Mouse (Mus musculus): ENCODE data around the gene Cd244a. TPM values are rescaled to one million over a fixed set of nuclear protein-coding genes. Genes with fewer than 3 reads are reported as not detected.

Cd244a gene
- polyA plus RNA-seq (2016; fragmentation: Nextera tagmentation; extraction: Ambion mirVana): 0.48 and 0.50 TPM in 2 replicates

- Histone ChIP-seq H3K9ac (no peak within 1 kb of the TSS), H3K27me3 (replicated peaks) (no peaks in the 10 kb centered on the region), H3K4me2 (no peak within 1 kb of the TSS), H3K4me3 (no peak within 1 kb of the TSS), H3K9me3 (replicated peaks) (no peaks in the 10 kb centered on the region), H3K36me3 (no peaks in the 10 kb centered on the region), H3K4me1 (peaks cover 8% of the 10 kb centered on the region; the same call in 1 of the 2 replicates), H3K27ac (no peak within 1 kb of the TSS)
- ATAC-seq: no peak
- 29% methylated on average over 4 of the region's 4 CpGs for WGBS (ENCODE audit: insufficient replicate concordance)
These were observed at the start of gene Cd244a for GRCm38 (mm10) chr1:171558898-171559297. Gene Cd244a, plus strand, starts transcription at chr1:171559193.

- Histone ChIP-seq H3K27me3 (replicated peaks) (no peaks in the 10 kb centered on the region), H3K4me1 (no peaks in the 10 kb centered on the region), H3K4me3 (no peak overlapping the region), H3K9ac (no peak overlapping the region), H3K27ac (no peak overlapping the region), H3K36me3 (no peaks in the 10 kb centered on the region), H3K9me3 (replicated peaks) (no peaks in the 10 kb centered on the region), H3K4me2 (no peak overlapping the region)
- ATAC-seq: no peak
- WGBS (ENCODE audit: insufficient replicate concordance): 69% methylated on average over 2 of the region's 2 CpGs
These were observed 45.8 kb upstream of the Cd244a start for GRCm38 (mm10) chr1:171513234-171513633.

GRCm38 (mm10) chr1:171513760-171514159 lies 45.2 kb upstream of the Cd244a start:
- no peak overlapping the region for H3K4me3 ChIP-seq
- no peak overlapping the region for H3K9ac ChIP-seq
- no peaks in the 10 kb centered on the region for H3K9me3 ChIP-seq (replicated peaks)
- WGBS (ENCODE audit: insufficient replicate concordance): 76% methylated on average over 1 of the region's 1 CpGs
- H3K27ac ChIP-seq: no peak overlapping the region
- H3K27me3 ChIP-seq (replicated peaks): no peaks in the 10 kb centered on the region
- no peak for ATAC-seq
- H3K36me3 ChIP-seq: no peaks in the 10 kb centered on the region
- no peaks in the 10 kb centered on the region for H3K4me1 ChIP-seq
- H3K4me2 ChIP-seq: no peak overlapping the region

GRCm38 (mm10) chr1:171515039-171515438 lies 44.0 kb upstream of the Cd244a start:
- no peak for ATAC-seq
- no peaks in the 10 kb centered on the region for H3K4me1 ChIP-seq
- no peaks in the 10 kb centered on the region for H3K27me3 ChIP-seq (replicated peaks)
- no peaks in the 10 kb centered on the region for H3K36me3 ChIP-seq
- no peaks in the 10 kb centered on the region for H3K9me3 ChIP-seq (replicated peaks)
- no peak overlapping the region for H3K4me3 ChIP-seq
- 6% methylated on average over 1 of the region's 1 CpGs for WGBS (ENCODE audit: insufficient replicate concordance)
- H3K27ac ChIP-seq: no peak overlapping the region
- H3K4me2 ChIP-seq: no peak overlapping the region
- no peak overlapping the region for H3K9ac ChIP-seq

GRCm38 (mm10) chr1:171515557-171515956 lies 43.4 kb upstream of the Cd244a start:
- no peak overlapping the region for H3K9ac ChIP-seq
- no peaks in the 10 kb centered on the region for H3K27me3 ChIP-seq (replicated peaks)
- H3K4me1 ChIP-seq: no peaks in the 10 kb centered on the region
- no peaks in the 10 kb centered on the region for H3K36me3 ChIP-seq
- no peak overlapping the region for H3K27ac ChIP-seq
- no peak overlapping the region for H3K4me2 ChIP-seq
- ATAC-seq: no peak
- WGBS (ENCODE audit: insufficient replicate concordance): 80% methylated on average over 4 of the region's 4 CpGs
- no peaks in the 10 kb centered on the region for H3K9me3 ChIP-seq (replicated peaks)
- no peak overlapping the region for H3K4me3 ChIP-seq

- no peak for ATAC-seq
- H3K27ac ChIP-seq: no peak overlapping the region
- WGBS (ENCODE audit: insufficient replicate concordance): 81% methylated on average over 4 of the region's 4 CpGs
These were observed 27.6 kb upstream of the Cd244a start for GRCm38 (mm10) chr1:171531367-171531766.

GRCm38 (mm10) chr1:171532830-171533229 lies 26.2 kb upstream of the Cd244a start:
- Histone ChIP-seq H3K9me3 (replicated peaks) (no peaks in the 10 kb centered on the region), H3K36me3 (no peaks in the 10 kb centered on the region)
- ATAC-seq: no peak

More at GRCm38 (mm10) chr1:171531367-171531766, 27.6 kb upstream of the Cd244a start:
- H3K4me1 ChIP-seq: peaks cover 4% of the 10 kb centered on the region; the same call in 1 of the 2 replicates
- no peak overlapping the region for H3K4me2 ChIP-seq
- no peaks in the 10 kb centered on the region for H3K9me3 ChIP-seq (replicated peaks)
- no peak overlapping the region for H3K4me3 ChIP-seq
- H3K36me3 ChIP-seq: no peaks in the 10 kb centered on the region
- 0 out of 2 replicates have a peak, but pooled peaks cover 4% of the 10 kb centered on the region for H3K27me3 ChIP-seq (replicated peaks)
- no peak overlapping the region for H3K9ac ChIP-seq

GRCm38 (mm10) chr1:171534557-171534956 lies 24.4 kb upstream of the Cd244a start:
- H3K27ac ChIP-seq: no peak overlapping the region
- no peak overlapping the region for H3K4me2 ChIP-seq
- no peak for ATAC-seq
- H3K36me3 ChIP-seq: no peaks in the 10 kb centered on the region
- H3K9ac ChIP-seq: no peak overlapping the region
- H3K4me3 ChIP-seq: no peak overlapping the region
- H3K9me3 ChIP-seq (replicated peaks): 0 out of 2 replicates have a peak, but pooled peaks cover 5% of the 10 kb centered on the region
- H3K27me3 ChIP-seq (replicated peaks): 0 out of 2 replicates have a peak, but pooled peaks cover 4% of the 10 kb centered on the region
- no peaks in the 10 kb centered on the region for H3K4me1 ChIP-seq

More at GRCm38 (mm10) chr1:171532830-171533229, 26.2 kb upstream of the Cd244a start:
- H3K27me3 ChIP-seq (replicated peaks): 0 out of 2 replicates have a peak, but pooled peaks cover 4% of the 10 kb centered on the region
- H3K4me1 ChIP-seq: no peaks in the 10 kb centered on the region
- H3K4me3 ChIP-seq: no peak overlapping the region
- H3K9ac ChIP-seq: no peak overlapping the region
- no peak overlapping the region for H3K4me2 ChIP-seq
- WGBS (ENCODE audit: insufficient replicate concordance): 41% methylated on average over 2 of the region's 2 CpGs
- H3K27ac ChIP-seq: no peak overlapping the region

- H3K27ac ChIP-seq: no peak within 1 kb of the TSS
- H3K4me1 ChIP-seq: no peaks in the 10 kb centered on the region
- 0 out of 2 replicates have a peak, but pooled peaks cover 4% of the 10 kb centered on the region for H3K27me3 ChIP-seq (replicated peaks)
- no peaks in the 10 kb centered on the region for H3K36me3 ChIP-seq
- H3K4me2 ChIP-seq: no peak within 1 kb of the TSS
- 0 out of 2 replicates have a peak, but pooled peaks cover 5% of the 10 kb centered on the region for H3K9me3 ChIP-seq (replicated peaks)
- H3K4me3 ChIP-seq: no peak within 1 kb of the TSS
- ATAC-seq: no peak
- WGBS (ENCODE audit: insufficient replicate concordance): 87% methylated on average over 1 of the region's 1 CpGs
- no peak within 1 kb of the TSS for H3K9ac ChIP-seq
These were observed 23.8 kb upstream of the Cd244a start, which contains the start of gene Itln1 for GRCm38 (mm10) chr1:171535194-171535593. Gene Itln1, minus strand, starts transcription at chr1:171535294.

- Histone ChIP-seq H3K4me1 (no peaks in the 10 kb centered on the region), H3K4me2 (no peak overlapping the region), H3K36me3 (no peaks in the 10 kb centered on the region), H3K27ac (no peak overlapping the region), H3K27me3 (replicated peaks) (no peaks in the 10 kb centered on the region), H3K9ac (no peak overlapping the region), H3K9me3 (replicated peaks) (peaks cover 5% of the 10 kb centered on the region; the same call in 1 of the 2 replicates), H3K4me3 (no peak overlapping the region)
- 77% methylated on average over 1 of the region's 1 CpGs for WGBS (ENCODE audit: insufficient replicate concordance)
- no peak for ATAC-seq
These were observed 18.3 kb upstream of the Cd244a start for GRCm38 (mm10) chr1:171540694-171541093.

- H3K9me3 ChIP-seq (replicated peaks): no peaks in the 10 kb centered on the region
- no peak overlapping the region for H3K27ac ChIP-seq
- H3K9ac ChIP-seq: no peak overlapping the region
- ATAC-seq: no peak
- H3K4me2 ChIP-seq: no peak overlapping the region
- no peaks in the 10 kb centered on the region for H3K36me3 ChIP-seq
- WGBS (ENCODE audit: insufficient replicate concordance): 46% methylated on average over 7 of the region's 7 CpGs
- H3K27me3 ChIP-seq (replicated peaks): no peaks in the 10 kb centered on the region
- H3K4me3 ChIP-seq: no peak overlapping the region
- H3K4me1 ChIP-seq: no peaks in the 10 kb centered on the region
These were observed 7.7 kb upstream of the Cd244a start for GRCm38 (mm10) chr1:171551326-171551725.

- no peaks in the 10 kb centered on the region for H3K9me3 ChIP-seq (replicated peaks)
- WGBS (ENCODE audit: insufficient replicate concordance): 58% methylated on average over 2 of the region's 2 CpGs
- no peaks in the 10 kb centered on the region for H3K4me1 ChIP-seq
- no peak overlapping the region for H3K9ac ChIP-seq
- H3K4me3 ChIP-seq: no peak overlapping the region
- no peak for ATAC-seq
- no peak overlapping the region for H3K27ac ChIP-seq
- no peaks in the 10 kb centered on the region for H3K27me3 ChIP-seq (replicated peaks)
- H3K4me2 ChIP-seq: no peak overlapping the region
- no peaks in the 10 kb centered on the region for H3K36me3 ChIP-seq
These were observed 6.8 kb upstream of the Cd244a start for GRCm38 (mm10) chr1:171552230-171552629.

Data from liver, embryonic 12.5 days (tissue).